Mouse (Mus musculus) stomach, embryonic 16.5 days (tissue): ENCODE measurements around the gene Trim32. TPM values are rescaled to one million over a fixed set of nuclear protein-coding genes. Genes with fewer than 3 reads are reported as not detected.

Experiments
- ATAC-seq: fragments of 200-750 bp; cut with Nextera tagmentation; 2 replicates; pipeline ENCODE4 v1.8.0; 2017; ENCODE audit warnings: moderate number of reproducible peaks, moderate TSS enrichment; ENCODE audit not compliant: insufficient read depth, low FRiP score
- H3K27ac ChIP-seq: fragments of 300-500 bp; sonication (generic); 2 replicates; pipeline ENCODE4 v1.5.1; 2014; ENCODE audit warnings: low read length
- H3K27me3 ChIP-seq: fragments of 300-500 bp; sonication (generic); 2 replicates; pipeline ENCODE4 v1.6.1; 2014; ENCODE audit warnings: low read length, control low read depth, mixed read lengths; ENCODE audit not compliant: control insufficient read depth, insufficient read depth
- H3K36me3 ChIP-seq: fragments of 300-500 bp; sonication (generic); 2 replicates; pipeline ENCODE4 v1.6.1; 2014; ENCODE audit warnings: low read length; ENCODE audit not compliant: control insufficient read depth, insufficient read depth
- H3K4me1 ChIP-seq: fragments of 300-500 bp; sonication (generic); 2 replicates; pipeline ENCODE4 v1.6.1; 2014; ENCODE audit warnings: low read length, control low read depth, mixed read lengths; ENCODE audit not compliant: control insufficient read depth, insufficient read depth
- H3K4me2 ChIP-seq: fragments of 300-500 bp; sonication (generic); 2 replicates; pipeline ENCODE4 v1.6.1; 2014; ENCODE audit warnings: low read depth, low read length, mixed read lengths
- H3K4me3 ChIP-seq: fragments of 300-500 bp; sonication (generic); replicated peaks from 2 replicates; pipeline ENCODE4 v1.5.1; 2014; ENCODE audit warnings: mild to moderate bottlenecking, low read length
- H3K9ac ChIP-seq: fragments of 300-500 bp; sonication (generic); 2 replicates; pipeline ENCODE4 v1.6.1; 2014; ENCODE audit warnings: low read length
- H3K9me3 ChIP-seq: fragments of 300-500 bp; sonication (generic); replicated peaks from 2 replicates; pipeline ENCODE4 v1.6.1; 2016; ENCODE audit warnings: low read length, control low read depth; ENCODE audit not compliant: control insufficient read depth
- WGBS: fragments of 180-500 bp; shearing (Covaris S2); extraction: QIAGEN DNeasy Blood & Tissue Kit; methylation state at CpG from one replicate; pipeline ENCODE4 v1.1.7; 2014; 5-methylcytosine and 5-hydroxymethylcytosine counted together
- polyA plus RNA-seq: library from polyadenylated mRNA; unstranded; fragments of >200 nt; fragmentation: Nextera tagmentation; extraction: Ambion mirVana; gene quantifications from 2 replicates; pipeline ENCODE4 v1.2.1, GENCODE M21; 2015

The Trim32 gene
- 41.2 TPM in 2 replicates for polyA plus RNA-seq

- Histone ChIP-seq H3K4me1 (peaks cover 12% of the 10 kb centered on the region), H3K4me3 (peak within 1 kb of the TSS; percentile 80), H3K9ac (peak within 1 kb of the TSS; percentile 84), H3K27me3 (no peaks in the 10 kb centered on the region), H3K4me2 (peak within 1 kb of the TSS; percentile 85), H3K36me3 (no peaks in the 10 kb centered on the region), H3K9me3 (no peaks in the 10 kb centered on the region), H3K27ac (peak within 1 kb of the TSS; percentile 22; the same call in 1 of the 2 replicates)
- ATAC-seq: peak; percentile 96
- 4% methylated on average over 33 of the region's 33 CpGs for WGBS
Observed at GRCm38 (mm10) chr4:65604504-65605150, at the start of gene Trim32. TSS of gene Trim32 (plus strand) at chr4:65604986.

DNA sequence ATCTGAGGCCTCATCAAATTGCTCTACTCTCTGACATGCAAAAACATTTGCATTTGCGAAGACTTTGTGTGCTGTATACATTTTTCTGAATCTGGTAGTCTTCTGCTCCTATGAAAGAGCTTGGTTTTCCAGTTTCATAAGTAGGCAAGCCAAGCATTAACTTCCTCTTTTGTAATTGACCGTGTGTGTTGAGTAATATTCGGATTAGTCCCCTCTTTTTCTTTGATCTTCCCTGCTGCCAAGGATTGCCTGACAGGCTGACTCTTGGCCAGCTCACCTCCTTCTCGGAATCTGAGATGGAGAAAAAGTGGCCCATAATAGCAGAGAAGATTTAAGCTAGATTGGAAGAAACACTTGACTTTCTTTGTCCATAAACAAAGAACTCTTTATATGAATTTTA lies 39.3 kb upstream of the Trim32 start:
- H3K4me3 ChIP-seq: no peak overlapping the region

DNA sequence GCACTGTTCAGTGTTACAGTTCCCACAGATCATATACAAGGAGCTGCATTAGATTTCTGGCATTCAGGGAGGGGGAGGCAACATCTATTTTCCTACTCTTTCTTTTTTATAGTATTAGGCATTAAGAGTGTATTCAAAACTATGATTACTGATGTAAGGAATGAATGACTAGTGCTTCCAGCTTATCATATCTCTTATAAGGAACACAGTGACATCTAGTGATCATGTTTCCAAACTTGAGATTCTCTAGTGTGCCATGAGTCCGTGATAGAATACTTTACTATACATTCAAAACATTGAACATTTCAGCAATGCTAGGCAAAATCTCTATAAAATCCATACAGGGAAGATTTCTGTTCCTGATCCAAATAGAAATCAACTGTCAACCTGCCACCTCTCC lies 24.5 kb upstream of the Trim32 start:
- Histone ChIP-seq H3K27ac (no peak overlapping the region), H3K9me3 (no peaks in the 10 kb centered on the region), H3K36me3 (no peaks in the 10 kb centered on the region), H3K4me3 (no peak overlapping the region), H3K4me2 (no peak overlapping the region), H3K9ac (no peak overlapping the region), H3K27me3 (no peaks in the 10 kb centered on the region), H3K4me1 (no peaks in the 10 kb centered on the region)
- ATAC-seq: no peak
- 67% methylated on average over 1 of the region's 1 CpGs for WGBS

More for the DNA sequence above, 39.3 kb upstream of the Trim32 start:
- no peak overlapping the region for H3K27ac ChIP-seq
- WGBS: 63% methylated on average over 4 of the region's 4 CpGs
- no peaks in the 10 kb centered on the region for H3K9me3 ChIP-seq
- no peak overlapping the region for H3K9ac ChIP-seq
- H3K4me1 ChIP-seq: no peaks in the 10 kb centered on the region
- ATAC-seq: no peak
- no peak overlapping the region for H3K4me2 ChIP-seq
- H3K27me3 ChIP-seq: no peaks in the 10 kb centered on the region
- no peaks in the 10 kb centered on the region for H3K36me3 ChIP-seq

DNA sequence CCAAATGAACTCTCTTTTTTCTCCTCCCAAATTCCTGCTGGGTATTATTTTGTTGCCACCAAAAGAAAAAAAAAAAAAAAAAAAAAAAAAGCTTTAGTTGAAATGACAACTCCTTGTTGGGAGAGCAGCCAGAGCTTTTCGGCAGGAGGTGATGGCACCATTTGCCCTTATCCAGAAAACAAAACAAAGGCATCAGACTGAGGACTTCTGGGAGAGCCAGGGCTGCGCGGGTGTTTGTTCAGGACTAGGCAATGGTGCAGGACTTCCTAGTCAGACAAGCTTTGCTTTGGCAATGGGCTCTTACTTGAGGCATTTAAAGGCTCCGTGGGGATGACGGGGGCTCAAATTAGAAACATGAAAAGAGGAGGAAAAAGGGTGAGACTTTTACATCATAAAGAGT lies 17.8 kb upstream of the Trim32 start:
- Histone ChIP-seq H3K27me3 (no peaks in the 10 kb centered on the region), H3K27ac (no peak overlapping the region), H3K9me3 (no peaks in the 10 kb centered on the region), H3K4me1 (no peaks in the 10 kb centered on the region), H3K36me3 (no peaks in the 10 kb centered on the region), H3K9ac (no peak overlapping the region), H3K4me2 (no peak overlapping the region), H3K4me3 (no peak overlapping the region)
- ATAC-seq: no peak
- WGBS: 59% methylated on average over 5 of the region's 5 CpGs

DNA sequence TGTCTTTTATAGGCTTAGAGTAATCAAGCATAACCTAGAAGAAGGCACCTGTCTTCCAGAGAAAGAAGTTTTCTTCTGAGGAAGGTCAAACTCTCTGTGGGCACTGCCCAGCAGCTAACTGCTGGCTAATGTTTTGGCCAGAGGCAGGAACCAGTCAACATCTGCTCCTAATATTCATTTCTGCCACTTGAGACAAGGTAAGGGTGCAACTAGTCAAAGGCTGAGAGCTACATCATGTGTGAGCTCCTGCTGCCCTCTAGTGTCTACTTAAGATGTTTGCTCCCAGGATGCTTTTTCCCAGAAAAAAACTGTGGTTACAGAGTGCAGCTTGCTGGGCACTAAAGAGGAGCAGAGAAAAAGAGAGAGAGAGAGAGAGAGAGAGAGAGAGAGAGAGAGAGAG lies 15.0 kb upstream of the Trim32 start:
- Histone ChIP-seq H3K9ac (no peak overlapping the region), H3K27ac (no peak overlapping the region), H3K4me2 (no peak overlapping the region), H3K36me3 (no peaks in the 10 kb centered on the region), H3K4me1 (no peaks in the 10 kb centered on the region), H3K27me3 (no peaks in the 10 kb centered on the region), H3K4me3 (no peak overlapping the region), H3K9me3 (no peaks in the 10 kb centered on the region)
- ATAC-seq: no peak

DNA sequence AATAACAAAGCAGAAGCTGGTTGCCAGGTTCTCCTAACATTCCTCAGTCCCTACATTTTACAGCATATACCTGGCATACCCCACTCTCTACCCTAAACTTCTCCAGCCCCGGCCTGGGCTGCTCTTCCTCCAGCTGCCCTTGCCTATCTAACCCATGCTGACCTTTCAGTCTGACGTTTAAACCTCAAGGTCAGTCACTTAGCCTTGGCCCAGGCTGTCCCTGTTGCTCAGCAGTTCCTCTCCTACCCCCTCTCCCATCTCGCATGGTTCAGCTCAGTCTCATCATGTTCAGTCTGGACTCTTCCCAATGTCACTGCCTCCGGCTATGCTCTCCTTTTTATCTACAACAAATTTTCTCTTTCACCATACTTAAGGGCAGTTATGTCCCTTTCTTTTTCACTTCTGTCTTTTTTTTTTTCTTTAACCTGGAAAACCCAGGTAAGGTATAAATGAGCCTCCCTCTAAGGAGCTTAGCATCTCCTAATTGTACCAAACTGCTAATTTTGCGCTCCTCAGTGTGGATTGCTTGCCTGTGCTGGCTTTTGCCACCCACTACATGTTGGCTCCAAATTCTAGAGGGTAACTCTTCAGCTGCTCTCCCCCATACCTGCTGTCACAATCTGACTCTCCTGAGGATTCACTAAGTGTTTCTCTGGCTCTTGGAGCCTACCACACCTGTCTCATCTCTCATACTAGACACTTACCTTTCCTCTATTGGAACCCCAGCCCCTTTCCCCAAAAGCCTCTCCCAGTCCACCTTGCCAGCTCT lies 10.0 kb upstream of the Trim32 start:
- H3K36me3 ChIP-seq: no peaks in the 10 kb centered on the region
- H3K4me2 ChIP-seq: no peak overlapping the region
- no peaks in the 10 kb centered on the region for H3K4me1 ChIP-seq
- no peaks in the 10 kb centered on the region for H3K27me3 ChIP-seq
- no peak overlapping the region for H3K9ac ChIP-seq
- H3K27ac ChIP-seq: no peak overlapping the region
- WGBS: 65% methylated on average over 5 of the region's 5 CpGs
- ATAC-seq: no peak
- H3K4me3 ChIP-seq: no peak overlapping the region
- no peaks in the 10 kb centered on the region for H3K9me3 ChIP-seq

DNA sequence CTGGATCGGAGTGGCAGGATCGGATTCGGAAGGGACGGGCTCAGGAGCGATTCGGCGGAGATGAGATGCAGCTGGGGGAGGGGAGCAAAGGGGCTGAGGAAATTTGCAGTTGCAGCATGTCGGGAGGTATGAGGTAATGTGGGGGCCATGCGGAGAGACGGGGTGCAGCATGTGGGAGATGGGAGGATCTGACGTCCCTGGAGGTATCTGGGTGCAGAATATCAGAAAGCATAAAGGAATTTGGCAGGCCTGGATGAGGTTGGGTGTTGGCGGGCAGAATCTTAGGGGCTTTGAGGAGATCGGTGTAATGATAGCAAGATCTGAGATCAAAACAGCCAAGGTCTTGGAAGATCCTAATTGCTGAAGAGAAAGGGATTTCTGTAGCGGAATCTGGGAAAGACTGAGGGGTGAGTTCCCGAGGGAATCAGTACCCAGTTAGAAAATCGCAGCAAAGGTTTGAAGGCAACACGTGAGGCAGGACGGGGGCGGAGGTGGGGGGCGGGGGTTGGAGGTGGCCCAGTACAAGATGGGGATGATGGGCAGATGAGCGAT lies 441 bp downstream of the Trim32 start:
- H3K27ac ChIP-seq: 0 out of 2 replicates have a peak overlapping the region, but pooled peaks have one; percentile 22
- H3K4me3 ChIP-seq: peak overlapping the region; percentile 80
- H3K4me2 ChIP-seq: peak overlapping the region; percentile 85
- no peaks in the 10 kb centered on the region for H3K9me3 ChIP-seq
- peak; percentile 66 for ATAC-seq
- peak overlapping the region; percentile 84 for H3K9ac ChIP-seq
- H3K36me3 ChIP-seq: no peaks in the 10 kb centered on the region
- H3K27me3 ChIP-seq: no peaks in the 10 kb centered on the region
- 1% methylated on average over 21 of the region's 21 CpGs for WGBS
- peaks cover 12% of the 10 kb centered on the region for H3K4me1 ChIP-seq

DNA sequence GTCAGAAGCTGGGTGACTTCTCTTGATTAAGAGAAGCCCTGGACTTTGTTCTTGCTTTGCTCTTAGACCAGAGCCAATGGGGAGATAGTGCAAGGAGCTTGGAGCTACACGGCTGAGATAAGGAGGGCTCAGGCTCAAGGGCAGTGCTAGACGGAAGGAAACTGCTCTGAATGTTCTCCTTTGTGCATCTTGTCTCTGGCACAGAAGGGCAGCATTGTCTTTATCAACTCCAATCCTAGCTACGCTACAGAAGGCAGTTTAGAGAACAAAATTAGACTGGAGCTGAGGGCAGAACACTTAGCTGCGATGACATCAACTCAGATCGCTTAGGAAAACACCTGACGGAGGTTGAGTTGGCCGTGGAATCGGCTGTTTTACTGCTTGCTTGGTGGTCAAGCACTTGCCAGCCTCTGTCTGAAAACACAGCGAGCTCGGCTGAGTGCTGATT lies 2.4 kb downstream of the Trim32 start:
- Histone ChIP-seq H3K27me3 (no peaks in the 10 kb centered on the region), H3K4me2 (no peak overlapping the region), H3K4me1 (peaks cover 12% of the 10 kb centered on the region), H3K4me3 (no peak overlapping the region), H3K27ac (no peak overlapping the region), H3K9me3 (no peaks in the 10 kb centered on the region), H3K9ac (no peak overlapping the region), H3K36me3 (no peaks in the 10 kb centered on the region)
- WGBS: 74% methylated on average over 10 of the region's 10 CpGs
- ATAC-seq: no peak

GRCm38 (mm10) chr4:65608112-65608511 lies 3.3 kb downstream of the Trim32 start:
- Histone ChIP-seq H3K4me1 (peaks cover 12% of the 10 kb centered on the region), H3K9ac (no peak overlapping the region), H3K36me3 (peaks cover 1% of the 10 kb centered on the region), H3K4me2 (no peak overlapping the region), H3K27me3 (no peaks in the 10 kb centered on the region), H3K9me3 (no peaks in the 10 kb centered on the region), H3K27ac (no peak overlapping the region), H3K4me3 (no peak overlapping the region)
- 91% methylated on average over 4 of the region's 4 CpGs for WGBS
- ATAC-seq: no peak
